Mouse (Mus musculus) E14TG2a.4 (cell line): Measurements from ENCODE around the gene Gpx4.
A peak's percentile ranks its signal among the peaks of the same experiment; 100 is the strongest.

ENCODE experiments used
- CTCF ChIP-seq: conservative IDR thresholded peaks from 2 replicates; pipeline ENCODE4 v1.5.1; 2014; ENCODE audit warnings: low read length
- NANOG ChIP-seq: IDR thresholded peaks from 2 replicates; pipeline ENCODE4 v1.6.1; 2014; ENCODE audit warnings: borderline replicate concordance, low read length, mixed read lengths
- POU5F1 ChIP-seq: IDR thresholded peaks from 2 replicates; pipeline ENCODE4 v1.6.1; 2014; ENCODE audit warnings: low read length, borderline replicate concordance

- TF ChIP-seq CTCF (peak; percentile 7; the same call in 1 of the 2 replicates), NANOG (no peak), POU5F1 (no peak)
Measured at GRCm38 (mm10) chr10:80020603-80021319, 26.2 kb upstream of the Gpx4 start.
